Mouse (Mus musculus) liver, adult (tissue): Measurements from ENCODE around the gene Acp5.

Source experiments
- GATA4 ChIP-seq: IDR thresholded peaks from 2 replicates; pipeline ENCODE4 v1.6.1; 2014; ENCODE audit warnings: mild to moderate bottlenecking, low read length; ENCODE audit not compliant: insufficient replicate concordance

Gene Acp5

DNA sequence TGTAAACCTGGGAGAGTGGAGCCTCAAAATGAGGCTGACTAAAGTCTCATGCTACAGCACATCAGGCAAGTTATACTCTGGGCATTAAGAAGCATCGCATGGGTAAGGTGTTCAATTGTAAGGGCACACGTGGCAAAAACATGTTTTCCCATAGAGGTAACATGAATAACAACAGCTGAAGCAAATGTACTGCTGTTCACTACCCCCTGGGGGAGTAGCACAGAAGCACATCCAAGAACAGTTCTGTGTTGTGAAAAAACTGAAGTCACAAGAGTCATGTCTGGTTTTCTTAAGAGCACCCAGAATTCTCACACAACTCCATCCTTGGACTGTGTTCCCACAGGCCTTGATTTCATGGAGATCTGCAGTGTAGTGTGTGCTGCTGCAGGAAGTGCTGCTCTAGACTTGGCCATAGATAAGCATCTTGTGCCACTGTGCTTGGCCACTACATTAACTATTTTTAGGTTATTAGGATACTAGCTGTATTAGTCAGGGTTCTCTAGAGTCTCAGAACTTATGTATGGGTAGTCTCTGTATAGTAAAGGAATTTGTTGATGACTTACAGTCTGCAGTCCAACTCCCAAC, 48.4 kb downstream of the Acp5 start:
- TF ChIP-seq GATA4 = no peak

GRCm38 (mm10) chr9:22086012-22086411, 49.5 kb downstream of the Acp5 start:
- no peak for TF ChIP-seq GATA4

DNA sequence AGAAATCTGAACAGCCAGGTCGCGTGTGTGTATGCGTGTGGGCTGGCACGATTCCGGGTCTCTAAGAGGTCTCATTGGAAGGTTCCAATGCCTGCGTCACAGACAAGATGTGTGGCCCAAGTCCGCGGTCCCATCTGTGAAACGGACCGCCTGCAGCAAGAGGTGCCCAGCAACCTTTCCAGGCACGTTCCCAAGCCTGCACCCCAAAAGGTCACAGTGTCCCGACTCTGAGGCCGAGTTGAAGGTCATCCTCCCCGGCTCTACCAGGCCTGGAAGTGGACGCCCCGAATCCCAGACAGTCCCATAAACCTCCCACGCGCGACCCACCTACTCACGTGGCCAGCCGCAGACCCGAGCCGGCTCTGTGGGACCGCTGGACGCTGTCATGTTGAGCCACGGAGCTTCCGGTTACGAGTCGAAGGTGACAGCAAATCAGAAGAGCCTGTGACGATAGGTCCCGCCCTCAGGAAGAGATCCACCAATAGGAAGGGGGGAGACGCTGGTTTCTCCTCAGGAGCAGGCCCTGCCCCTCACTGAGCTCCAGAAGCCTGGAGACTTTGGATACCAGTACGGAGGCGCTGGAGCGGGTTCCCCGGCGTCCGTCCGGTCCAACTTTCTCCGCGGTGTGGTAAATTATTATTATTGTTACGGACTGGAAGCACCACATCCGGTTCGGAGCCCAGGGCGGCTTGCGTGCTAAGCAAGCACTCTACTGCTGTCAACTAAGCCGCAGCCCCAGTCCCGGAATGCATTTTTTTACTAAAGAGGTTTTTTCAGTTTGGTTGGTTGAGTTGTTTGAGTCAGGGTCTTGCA, 50.3 kb downstream of the Acp5 start, which contains the start of gene Ecsit:
Gene Ecsit, minus strand, starts transcription at position 417 of the 813 bp plus-strand sequence.
- TF ChIP-seq GATA4 = no peak

- TF ChIP-seq GATA4 = no peak
Observed at GRCm38 (mm10) chr9:22084667-22085021, 50.9 kb downstream of the Acp5 start.
